Mouse (Mus musculus): Measurements from ENCODE around the gene Fbp1. TPM values are rescaled to one million over a fixed set of nuclear protein-coding genes. Genes with fewer than 3 reads are reported as not detected.
"Not testable (repeated sequence)": the region's sequence is repeated elsewhere in the genome, so short reads cannot be mapped to it uniquely, and the experiment has no call there.

Gene Fbp1
- total RNA-seq (2014; fragmentation: Nextera tagmentation) = not detected in 2 replicates
- total RNA-seq (2017) = not detected in 2 replicates
- polyA plus RNA-seq (2012) = not detected in 2 replicates

DNA sequence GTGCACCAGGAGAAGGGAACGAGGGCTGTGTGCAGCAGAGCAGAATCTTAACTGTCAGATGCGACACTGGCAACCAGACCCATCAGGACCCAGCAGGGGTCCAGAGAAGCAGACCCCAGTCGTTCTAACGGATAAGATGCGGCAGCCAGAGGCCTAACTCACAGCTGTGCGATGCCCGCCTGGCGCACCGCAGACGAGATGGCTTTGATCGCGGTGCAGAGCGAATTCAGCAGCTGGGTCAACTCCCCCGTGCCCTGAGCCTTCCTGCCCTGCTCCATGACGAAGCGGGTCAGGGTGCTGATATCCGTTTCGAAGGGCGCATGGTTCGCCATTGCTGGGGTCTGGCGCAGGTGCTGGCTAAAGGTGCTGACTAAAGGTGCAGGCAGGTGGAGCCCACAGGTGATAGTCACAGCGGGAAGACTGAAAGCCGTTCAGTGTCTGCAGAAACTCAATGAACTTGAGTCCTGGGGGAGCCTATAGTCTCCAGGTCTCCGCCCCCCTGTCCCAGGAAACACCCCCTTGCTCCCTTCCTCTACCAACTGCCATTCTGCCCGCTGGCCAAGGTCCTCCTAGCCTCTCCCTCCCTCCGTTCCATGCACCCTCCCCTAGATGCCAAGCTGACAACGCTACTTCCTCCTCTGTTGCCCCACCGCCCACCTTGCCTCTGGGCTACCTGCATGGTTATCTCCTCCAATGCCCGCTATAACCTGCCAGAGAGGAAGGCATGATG, at the start of gene Fbp1:
Gene Fbp1, minus strand, starts transcription at position 571 of the 730 bp plus-strand sequence.
- no peaks in the 10 kb centered on the region for H3K4me1 ChIP-seq (ENCODE audit: insufficient read depth, low read depth, low read length)
- no peaks in the 10 kb centered on the region for H3K36me3 ChIP-seq (replicated peaks)
- no peak within 1 kb of the TSS for H3K4me3 ChIP-seq (ENCODE audit: low read depth, low read length)
- no peak for TF ChIP-seq POLR2AphosphoS5 (IDR thresholded peaks at IDR 0.05; ENCODE audit: insufficient replicate concordance, low read depth, low read length)
- TF ChIP-seq GATA1 (IDR thresholded peaks at IDR 0.05; ENCODE audit: borderline replicate concordance, low read length) = no peak
- TF ChIP-seq CTCF (IDR thresholded peaks at IDR 0.05; ENCODE audit: low read depth, low read length) = no peak
- no peak for TF ChIP-seq TAL1 (conservative IDR thresholded peaks at IDR 0.05; ENCODE audit: low read depth, low read length)
- no peak for TF ChIP-seq GATA2 (IDR thresholded peaks at IDR 0.05; ENCODE audit: borderline replicate concordance, low read depth, low read length)
- DNase-seq (ENCODE audit: low spot score) (no peak), ATAC-seq (ENCODE audit: extremely low read depth, insufficient number of reproducible peaks, low FRiP score, poor library complexity, severe bottlenecking) (no peak)
- peaks cover 7% of the 10 kb centered on the region for H3K9me3 ChIP-seq (replicated peaks)
- no peaks in the 10 kb centered on the region for H3K27me3 ChIP-seq (ENCODE audit: insufficient read depth, low read length)

DNA sequence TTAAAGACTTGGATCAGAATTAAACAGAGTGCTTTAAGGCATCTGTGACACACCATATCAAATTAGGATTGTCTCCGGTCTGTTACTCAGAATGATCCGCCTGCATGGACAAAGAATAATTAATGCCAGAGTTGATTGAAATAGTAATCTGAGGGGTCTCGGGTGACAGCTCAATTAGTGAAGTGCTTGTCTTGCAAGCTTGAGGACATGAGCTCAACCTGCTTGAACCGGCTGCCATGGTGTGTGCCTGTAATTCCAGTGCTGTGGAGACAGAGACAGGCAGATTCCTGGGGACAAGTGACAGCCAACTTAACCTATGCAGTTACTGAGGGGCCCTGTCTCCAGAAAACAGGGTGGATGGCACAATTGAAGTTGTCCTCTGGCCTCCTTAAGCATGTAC, 44.4 kb upstream of the Fbp1 start:
- Histone ChIP-seq H3K4me1 (ENCODE audit: insufficient read depth, low read depth, low read length) (no peaks in the 10 kb centered on the region), H3K4me3 (ENCODE audit: low read depth, low read length) (no peak overlapping the region), H3K36me3 (replicated peaks) (no peaks in the 10 kb centered on the region), H3K27me3 (ENCODE audit: insufficient read depth, low read length) (peaks cover under 1% of the 10 kb centered on the region; the same call in 1 of the 2 replicates), H3K9me3 (replicated peaks) (no peaks in the 10 kb centered on the region)
- TF ChIP-seq POLR2AphosphoS5 (IDR thresholded peaks at IDR 0.05; ENCODE audit: insufficient replicate concordance, low read depth, low read length) (no peak), GATA1 (IDR thresholded peaks at IDR 0.05; ENCODE audit: borderline replicate concordance, low read length) (no peak), TAL1 (conservative IDR thresholded peaks at IDR 0.05; ENCODE audit: low read depth, low read length) (no peak), CTCF (IDR thresholded peaks at IDR 0.05; ENCODE audit: low read depth, low read length) (no peak), GATA2 (IDR thresholded peaks at IDR 0.05; ENCODE audit: borderline replicate concordance, low read depth, low read length) (no peak)
- ATAC-seq (ENCODE audit: extremely low read depth, insufficient number of reproducible peaks, low FRiP score, poor library complexity, severe bottlenecking) = no peak
- DNase-seq (ENCODE audit: low spot score) = no peak

DNA sequence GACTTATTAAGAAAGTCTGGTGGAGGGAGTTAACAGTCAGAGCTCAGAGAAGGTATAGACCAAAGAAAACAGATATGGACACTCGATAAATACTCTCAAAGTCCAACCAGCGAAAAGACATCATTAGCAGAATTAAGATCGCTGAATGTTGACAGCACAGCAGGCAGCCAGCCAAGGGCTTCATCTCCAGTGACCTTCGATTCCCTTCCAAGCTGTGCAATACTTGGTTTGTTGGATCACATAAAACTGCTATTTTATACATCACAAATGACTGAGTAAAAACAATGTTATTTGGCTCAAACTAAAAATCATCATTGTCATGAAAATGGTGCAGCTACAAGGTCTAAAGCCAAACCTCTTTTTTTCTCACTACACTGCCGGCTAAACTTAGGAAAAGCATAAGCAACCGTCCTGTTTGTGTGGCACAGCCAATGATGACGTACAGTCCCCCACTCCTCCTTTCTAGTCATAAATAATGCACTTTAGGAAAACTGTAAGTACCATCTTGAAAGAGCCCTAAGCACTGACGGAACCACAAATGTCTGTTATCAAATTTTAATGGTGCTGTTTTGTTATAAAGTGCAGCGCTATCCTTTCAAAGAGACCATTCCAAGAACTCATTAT, 41.8 kb upstream of the Fbp1 start:
- DNase-seq (ENCODE audit: low spot score) (no peak), ATAC-seq (ENCODE audit: extremely low read depth, insufficient number of reproducible peaks, low FRiP score, poor library complexity, severe bottlenecking) (no peak)
- H3K36me3 ChIP-seq (replicated peaks) = no peaks in the 10 kb centered on the region
- no peak overlapping the region for H3K4me3 ChIP-seq (ENCODE audit: low read depth, low read length)
- H3K27me3 ChIP-seq (ENCODE audit: insufficient read depth, low read length) = no peaks in the 10 kb centered on the region
- H3K9me3 ChIP-seq (replicated peaks) = no peaks in the 10 kb centered on the region
- no peak for TF ChIP-seq GATA2 (IDR thresholded peaks at IDR 0.05; ENCODE audit: borderline replicate concordance, low read depth, low read length)
- TF ChIP-seq CTCF (IDR thresholded peaks at IDR 0.05; ENCODE audit: low read depth, low read length) = no peak
- TF ChIP-seq TAL1 (conservative IDR thresholded peaks at IDR 0.05; ENCODE audit: low read depth, low read length) = no peak
- no peak for TF ChIP-seq POLR2AphosphoS5 (IDR thresholded peaks at IDR 0.05; ENCODE audit: insufficient replicate concordance, low read depth, low read length)
- no peak for TF ChIP-seq GATA1 (IDR thresholded peaks at IDR 0.05; ENCODE audit: borderline replicate concordance, low read length)
- H3K4me1 ChIP-seq (ENCODE audit: insufficient read depth, low read depth, low read length) = no peaks in the 10 kb centered on the region

DNA sequence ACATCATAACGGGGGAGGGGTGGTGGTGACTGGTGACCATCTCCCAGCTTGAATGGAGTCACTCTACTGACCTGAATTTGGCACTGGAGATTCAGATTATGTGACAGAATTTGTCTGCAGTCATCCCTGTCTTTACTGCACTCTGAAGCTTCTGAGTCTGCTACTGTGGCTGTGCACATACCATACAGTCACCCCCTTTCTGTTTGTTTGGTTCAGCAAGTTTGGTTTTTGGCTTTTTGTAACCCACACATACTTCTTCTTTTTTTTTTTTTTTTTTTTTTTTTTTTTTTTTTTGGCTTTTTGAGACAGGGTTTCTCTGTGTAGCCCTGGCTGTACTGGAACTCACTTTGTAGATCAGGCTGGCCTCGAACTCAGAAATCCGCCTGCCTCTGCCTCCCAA, 41.1 kb upstream of the Fbp1 start:
- H3K36me3 ChIP-seq (replicated peaks); H3K4me1 ChIP-seq (ENCODE audit: insufficient read depth, low read depth, low read length); H3K27me3 ChIP-seq (ENCODE audit: insufficient read depth, low read length); DNase-seq (ENCODE audit: low spot score); H3K4me3 ChIP-seq (ENCODE audit: low read depth, low read length); H3K9me3 ChIP-seq (replicated peaks); ATAC-seq (ENCODE audit: extremely low read depth, insufficient number of reproducible peaks, low FRiP score, poor library complexity, severe bottlenecking): not testable (repeated sequence)

DNA sequence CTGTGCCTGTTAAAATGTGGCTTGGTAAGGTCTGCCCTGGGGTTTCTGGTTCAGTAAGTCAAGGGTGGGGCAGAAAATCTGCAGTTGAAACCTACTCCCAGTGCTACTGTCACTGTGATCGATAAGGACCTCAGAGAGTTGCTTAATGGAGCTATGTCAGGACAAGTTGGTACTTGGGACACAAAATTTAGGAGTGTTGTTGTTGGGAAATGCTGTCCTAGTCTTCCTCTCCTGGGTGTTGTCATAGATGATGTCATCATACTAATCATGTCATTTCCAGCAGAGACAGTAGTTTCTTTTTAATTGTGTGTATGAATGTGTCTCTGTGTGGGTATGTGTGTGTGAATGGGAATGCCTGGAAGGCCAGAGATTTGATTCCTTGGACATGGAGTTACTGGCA, 39.4 kb upstream of the Fbp1 start:
- H3K36me3 ChIP-seq (replicated peaks) = no peaks in the 10 kb centered on the region
- no peaks in the 10 kb centered on the region for H3K27me3 ChIP-seq (ENCODE audit: insufficient read depth, low read length)
- ATAC-seq (ENCODE audit: extremely low read depth, insufficient number of reproducible peaks, low FRiP score, poor library complexity, severe bottlenecking) (no peak), DNase-seq (ENCODE audit: low spot score) (no peak)
- H3K4me3 ChIP-seq (ENCODE audit: low read depth, low read length) = no peak overlapping the region
- no peaks in the 10 kb centered on the region for H3K4me1 ChIP-seq (ENCODE audit: insufficient read depth, low read depth, low read length)
- TF ChIP-seq POLR2AphosphoS5 (IDR thresholded peaks at IDR 0.05; ENCODE audit: insufficient replicate concordance, low read depth, low read length) (no peak), CTCF (IDR thresholded peaks at IDR 0.05; ENCODE audit: low read depth, low read length) (no peak), TAL1 (conservative IDR thresholded peaks at IDR 0.05; ENCODE audit: low read depth, low read length) (no peak), GATA2 (IDR thresholded peaks at IDR 0.05; ENCODE audit: borderline replicate concordance, low read depth, low read length) (no peak), GATA1 (IDR thresholded peaks at IDR 0.05; ENCODE audit: borderline replicate concordance, low read length) (no peak)
- H3K9me3 ChIP-seq (replicated peaks) = no peaks in the 10 kb centered on the region

DNA sequence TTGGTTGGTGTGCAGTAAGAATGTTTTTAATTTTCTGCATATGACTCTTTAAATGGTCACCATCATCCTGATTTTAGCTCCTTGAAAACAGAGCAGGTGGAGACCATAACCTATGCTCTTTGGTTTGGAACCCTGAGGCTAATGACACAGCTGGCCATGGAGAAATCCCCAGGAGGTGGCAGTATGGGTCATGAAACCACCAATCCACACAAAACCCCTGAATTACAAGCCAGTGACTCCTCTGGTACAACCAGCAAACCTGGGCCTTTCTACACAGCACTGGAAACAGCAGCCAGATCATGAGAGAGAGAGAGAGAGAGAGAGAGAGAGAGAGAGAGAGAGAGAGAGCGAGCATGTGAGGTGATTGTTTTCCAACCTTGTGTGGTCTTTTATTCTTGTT, 38.4 kb upstream of the Fbp1 start:
- no peaks in the 10 kb centered on the region for H3K9me3 ChIP-seq (replicated peaks)
- H3K4me1 ChIP-seq (ENCODE audit: insufficient read depth, low read depth, low read length) = no peaks in the 10 kb centered on the region
- H3K4me3 ChIP-seq (ENCODE audit: low read depth, low read length) = no peak overlapping the region
- ATAC-seq (ENCODE audit: extremely low read depth, insufficient number of reproducible peaks, low FRiP score, poor library complexity, severe bottlenecking) (no peak), DNase-seq (ENCODE audit: low spot score) (no peak)
- H3K36me3 ChIP-seq (replicated peaks) = no peaks in the 10 kb centered on the region
- no peak for TF ChIP-seq POLR2AphosphoS5 (IDR thresholded peaks at IDR 0.05; ENCODE audit: insufficient replicate concordance, low read depth, low read length)
- TF ChIP-seq CTCF (IDR thresholded peaks at IDR 0.05; ENCODE audit: low read depth, low read length) = no peak
- TF ChIP-seq GATA1 (IDR thresholded peaks at IDR 0.05; ENCODE audit: borderline replicate concordance, low read length) = no peak
- no peak for TF ChIP-seq TAL1 (conservative IDR thresholded peaks at IDR 0.05; ENCODE audit: low read depth, low read length)
- no peak for TF ChIP-seq GATA2 (IDR thresholded peaks at IDR 0.05; ENCODE audit: borderline replicate concordance, low read depth, low read length)
- H3K27me3 ChIP-seq (ENCODE audit: insufficient read depth, low read length) = no peaks in the 10 kb centered on the region
